Comparison of ENCODE assay signal across 28 mouse cellular contexts in the genomic region with DNA sequence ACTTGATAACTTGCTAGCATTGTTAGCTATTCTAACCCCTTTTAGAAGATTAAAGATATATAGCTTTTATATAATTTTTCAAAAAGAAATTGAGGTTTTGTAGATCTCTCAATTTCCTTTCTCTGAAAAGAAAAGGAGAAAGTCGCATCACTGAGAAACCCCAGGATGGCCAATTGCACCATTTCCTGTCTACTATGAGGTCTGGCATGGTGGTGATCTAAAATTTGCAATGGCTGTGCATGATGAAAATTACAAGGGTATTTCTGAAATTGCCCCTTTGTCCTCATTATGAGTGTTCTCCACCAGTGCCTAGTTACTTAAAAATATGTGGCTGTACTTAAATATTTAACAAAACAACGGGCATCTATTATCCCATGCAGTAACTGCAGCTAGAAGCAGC.
"Had no signal": no experiment of that assay in that cellular context is flagged by ENCODE, and none has a peak within 500 bp of the region (broad histone marks: within the 10 kb centered on the region; RNA-seq: fewer than 3 reads in every experiment).

No protein-coding gene starts in this region.

- H3K27me3 ChIP-seq: heart, embryonic 13.5 days; heart, embryonic 15.5 days; hindbrain, embryonic 13.5 days; hindbrain, embryonic 15.5 days; kidney, embryonic 15.5 days; limb, embryonic 12.5 days; liver, embryonic 13.5 days had no signal

- H3K9me3 ChIP-seq: heart, embryonic 13.5 days; heart, embryonic 15.5 days; hindbrain, embryonic 13.5 days; hindbrain, embryonic 15.5 days; kidney, embryonic 15.5 days; limb, embryonic 10.5 days; limb, embryonic 12.5 days; liver, embryonic 13.5 days had no signal

- H3K27ac ChIP-seq: gastrocnemius, adult 2 months; heart, adult 2 months; heart, embryonic 13.5 days; heart, embryonic 15.5 days; hindbrain, embryonic 13.5 days; hindbrain, embryonic 15.5 days; hindbrain, postnatal 0 days; kidney, embryonic 15.5 days; kidney, postnatal 0 days; limb, embryonic 10.5 days; limb, embryonic 12.5 days had no signal

- H3K36me3 ChIP-seq: heart, embryonic 15.5 days; hindbrain, embryonic 13.5 days; hindbrain, embryonic 15.5 days; kidney, embryonic 15.5 days; limb, embryonic 10.5 days; limb, embryonic 12.5 days had no signal

- H3K9ac ChIP-seq: heart, embryonic 13.5 days; heart, embryonic 15.5 days; hindbrain, embryonic 13.5 days; hindbrain, embryonic 15.5 days; kidney, embryonic 15.5 days; limb, embryonic 12.5 days; liver, embryonic 13.5 days had no signal

- H3K4me1 ChIP-seq: heart, embryonic 13.5 days; heart, embryonic 15.5 days; hindbrain, embryonic 15.5 days; kidney, embryonic 15.5 days; limb, embryonic 10.5 days; limb, embryonic 12.5 days; liver, embryonic 13.5 days had no signal

- DNase-seq: gastrocnemius, adult 2 months; gastrocnemius, postnatal 10 days; gastrocnemius, postnatal 25 days; heart, adult 11 months; heart, adult 2 months; heart, postnatal 14 days; heart, postnatal 36 days; kidney, adult 11 months; kidney, adult 2 months; kidney, adult 9 months; kidney, postnatal 14 days; kidney, postnatal 36 days; layer of hippocampus, adult 9-11 months; layer of hippocampus, postnatal 36 days; liver; liver, embryonic 13.5 days had no signal

- H3K4me3 ChIP-seq: gastrocnemius, adult 2 months; heart, adult 2 months; heart, embryonic 13.5 days; heart, embryonic 15.5 days; hindbrain, embryonic 13.5 days; hindbrain, embryonic 15.5 days; kidney, embryonic 15.5 days; limb, embryonic 10.5 days; limb, embryonic 12.5 days; liver, embryonic 13.5 days had no signal

- H3K4me2 ChIP-seq: heart, embryonic 11.5 days; heart, embryonic 13.5 days; heart, embryonic 15.5 days; hindbrain, embryonic 13.5 days; hindbrain, embryonic 15.5 days; kidney, embryonic 15.5 days; limb, embryonic 12.5 days; liver, embryonic 11.5 days; liver, embryonic 13.5 days had no signal

- ATAC-seq: hindbrain, postnatal 0 days; intestine, embryonic 16.5 days had no signal
